Mouse (Mus musculus) cortical plate, adult 2 months (tissue): ENCODE data around the gene Ppp1r3g.

Source experiments
- CTCF ChIP-seq: fragments of 200-500 bp; IDR thresholded peaks from 2 replicates; pipeline ENCODE4 v1.5.1; 2011; ENCODE audit warnings: mild to moderate bottlenecking, control low read depth, low read length; ENCODE audit not compliant: insufficient read depth; ENCODE audit errors: extremely low read depth
- POLR2A ChIP-seq: fragments of 200-500 bp; IDR thresholded peaks from 2 replicates; pipeline ENCODE4 v1.6.1; 2011; ENCODE audit warnings: mild to moderate bottlenecking, low read length, control low read depth; ENCODE audit not compliant: insufficient read depth; ENCODE audit errors: extremely low read depth

DNA sequence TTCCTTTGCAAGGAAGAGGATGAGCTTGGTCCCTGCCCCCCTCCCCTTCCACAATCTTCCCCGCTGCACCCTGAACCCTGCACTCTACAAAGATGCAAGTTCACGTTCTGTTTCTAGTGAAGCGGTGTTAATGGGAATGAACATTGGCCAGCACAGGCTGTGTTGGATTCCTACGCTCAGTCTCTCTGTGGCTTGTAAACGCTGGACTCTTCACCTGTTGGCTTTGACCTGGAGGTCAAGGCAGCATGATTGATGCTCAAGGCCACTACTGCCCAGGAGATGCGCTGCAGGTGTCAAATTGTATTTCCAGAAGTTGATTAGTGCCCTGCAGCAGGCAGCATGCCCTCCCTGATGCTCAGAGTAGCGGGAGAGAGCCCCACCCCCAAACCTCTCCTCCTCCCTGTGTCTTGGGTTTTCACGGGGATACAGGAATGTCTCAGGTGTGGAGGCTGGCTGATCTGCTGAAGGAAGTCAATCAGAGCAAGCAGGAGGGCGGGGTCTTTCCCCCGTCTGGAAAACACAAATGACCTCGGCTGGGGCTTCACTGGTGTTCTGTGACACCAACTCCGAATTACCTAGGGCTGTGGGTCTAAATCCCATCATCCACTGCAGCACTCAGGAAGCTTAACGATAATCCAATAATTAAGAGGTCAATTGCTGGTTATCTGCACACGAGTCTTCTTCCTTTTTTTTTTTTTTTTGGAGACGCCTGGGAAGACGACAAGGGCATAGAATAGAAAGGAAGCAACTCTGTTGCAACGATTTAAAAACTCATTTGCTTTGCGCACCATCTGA lies 18.6 kb upstream of the Ppp1r3g start:
- TF ChIP-seq POLR2A (no peak), CTCF (no peak)
